Mouse (Mus musculus) macrophage (primary cell): ENCODE results near the gene Slc6a16. TPM values are rescaled to one million over a fixed set of nuclear protein-coding genes. Genes with fewer than 3 reads are reported as not detected.

Experiments used
- H3K27ac ChIP-seq: fragments of 350-480 bp; formaldehyde crosslinking; 2 replicates; pipeline ENCODE4 v1.9.0; 2021
- H3K36me3 ChIP-seq: fragments of 350-480 bp; formaldehyde crosslinking; 2 replicates; pipeline ENCODE4 v1.9.0; 2021; ENCODE audit errors: inconsistent target
- H3K4me3 ChIP-seq: fragments of 350-480 bp; formaldehyde crosslinking; 2 replicates; pipeline ENCODE4 v1.9.0; 2021; ENCODE audit errors: inconsistent target
- H3K79me2 ChIP-seq: fragments of 350-480 bp; formaldehyde crosslinking; 2 replicates; pipeline ENCODE4 v1.9.0; 2021; ENCODE audit errors: inconsistent target
- WGBS: methylation state at CpG from one replicate; pipeline ENCODE4 v1.1.7; 2026; ENCODE audit warnings: inconsistent platforms; ENCODE audit not compliant: missing documents; 5-methylcytosine and 5-hydroxymethylcytosine counted together
- polyA plus RNA-seq: library from polyadenylated mRNA; stranded (reverse); fragments of 250-400 nt; gene quantifications from 3 replicates; pipeline ENCODE4 v1.2.4, GENCODE M21; 2018; ENCODE audit warnings: inconsistent platforms
- total RNA-seq, 78 experiments: library from RNA; depleted of rRNA; stranded (reverse); fragments of 250-400 nt; gene quantifications; 1 replicate in 9 of 78; 2 replicates in 24 of 78; 3 replicates in 43 of 78; 4 replicates in 2 of 78; pipeline ENCODE4 v1.2.4; 2018; ENCODE audit warnings: inconsistent platforms in 56 of 78

Gene Slc6a16
- total RNA-seq (2018; cell fraction: chromatin; rRNA removed): not detected
- not detected for total RNA-seq (2018; cell fraction: cytosol; rRNA removed)
- not detected for total RNA-seq (2018; cell fraction: nucleus; rRNA removed)
- polyA plus RNA-seq: not detected in 3 replicates

GRCm38 (mm10) chr7:45240633-45241388 lies at the start of gene Slc6a16:
Slc6a16 (plus strand) TSS chr7:45241085.
- H3K4me3 ChIP-seq: no peak within 1 kb of the TSS
- peaks cover 4% of the 10 kb centered on the region; the same call in 1 of the 2 replicates for H3K36me3 ChIP-seq
- H3K79me2 ChIP-seq: no peaks in the 10 kb centered on the region
- WGBS: 93% methylated on average over 41 of the region's 53 CpGs
- H3K27ac ChIP-seq: no peak within 1 kb of the TSS

- Histone ChIP-seq H3K27ac (no peak overlapping the region), H3K36me3 (no peaks in the 10 kb centered on the region), H3K79me2 (no peaks in the 10 kb centered on the region), H3K4me3 (no peak overlapping the region)
- WGBS: 75% methylated on average over 2 of the region's 2 CpGs
Observed at GRCm38 (mm10) chr7:45191161-45191560, 49.7 kb upstream of the Slc6a16 start.

- Histone ChIP-seq H3K79me2 (no peaks in the 10 kb centered on the region), H3K4me3 (no peak overlapping the region), H3K36me3 (no peaks in the 10 kb centered on the region), H3K27ac (no peak overlapping the region)
- 64% methylated on average over 6 of the region's 8 CpGs for WGBS
Observed at GRCm38 (mm10) chr7:45191803-45192363, 49.0 kb upstream of the Slc6a16 start.

GRCm38 (mm10) chr7:45192585-45193310 lies 48.1 kb upstream of the Slc6a16 start:
- no peaks in the 10 kb centered on the region for H3K79me2 ChIP-seq
- no peak overlapping the region for H3K27ac ChIP-seq
- H3K36me3 ChIP-seq: no peaks in the 10 kb centered on the region
- H3K4me3 ChIP-seq: no peak overlapping the region
- WGBS: 88% methylated on average over 7 of the region's 7 CpGs

GRCm38 (mm10) chr7:45193406-45193805 lies 47.5 kb upstream of the Slc6a16 start:
- H3K27ac ChIP-seq: no peak overlapping the region
- H3K36me3 ChIP-seq: no peaks in the 10 kb centered on the region
- no peaks in the 10 kb centered on the region for H3K79me2 ChIP-seq
- WGBS: 76% methylated on average over 5 of the region's 5 CpGs
- no peak overlapping the region for H3K4me3 ChIP-seq

- H3K27ac ChIP-seq: no peak overlapping the region
- H3K36me3 ChIP-seq: no peaks in the 10 kb centered on the region
- no peak overlapping the region for H3K4me3 ChIP-seq
- no peaks in the 10 kb centered on the region for H3K79me2 ChIP-seq
- 90% methylated on average over 17 of the region's 17 CpGs for WGBS
Observed at GRCm38 (mm10) chr7:45193871-45194785, 46.8 kb upstream of the Slc6a16 start.

GRCm38 (mm10) chr7:45195341-45196175 lies 45.3 kb upstream of the Slc6a16 start:
- Histone ChIP-seq H3K36me3 (no peaks in the 10 kb centered on the region), H3K79me2 (no peaks in the 10 kb centered on the region), H3K4me3 (no peak overlapping the region), H3K27ac (no peak overlapping the region)
- WGBS: 90% methylated on average over 13 of the region's 13 CpGs

- H3K27ac ChIP-seq: no peak overlapping the region
- 96% methylated on average over 4 of the region's 4 CpGs for WGBS
- no peaks in the 10 kb centered on the region for H3K36me3 ChIP-seq
- no peak overlapping the region for H3K4me3 ChIP-seq
- H3K79me2 ChIP-seq: no peaks in the 10 kb centered on the region
Observed at GRCm38 (mm10) chr7:45196176-45196535, 44.7 kb upstream of the Slc6a16 start.

DNA sequence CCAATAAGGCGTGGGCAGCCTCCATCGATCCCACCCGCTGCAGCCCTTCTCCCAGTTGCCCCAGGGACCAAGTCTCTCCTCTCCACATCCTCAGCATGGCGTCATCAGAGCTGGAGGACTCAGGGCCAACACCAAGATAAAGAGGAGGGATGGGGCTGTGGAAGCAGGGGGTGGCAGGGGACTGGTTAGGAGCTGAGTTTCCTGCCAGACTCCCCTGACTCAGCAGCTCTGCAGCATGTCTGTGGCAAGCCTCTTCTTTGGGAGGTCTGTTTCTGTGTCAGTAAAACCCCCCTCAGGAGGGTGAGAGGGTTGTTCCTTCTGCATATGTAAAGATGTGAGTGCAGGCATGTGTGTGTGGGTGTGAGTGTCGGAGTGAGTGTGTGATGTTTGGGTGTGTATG lies 43.9 kb upstream of the Slc6a16 start:
- Histone ChIP-seq H3K36me3 (no peaks in the 10 kb centered on the region), H3K27ac (no peak overlapping the region), H3K4me3 (no peak overlapping the region), H3K79me2 (no peaks in the 10 kb centered on the region)
- 60% methylated on average over 5 of the region's 5 CpGs for WGBS

- Histone ChIP-seq H3K4me3 (no peak overlapping the region), H3K36me3 (no peaks in the 10 kb centered on the region), H3K27ac (no peak overlapping the region), H3K79me2 (no peaks in the 10 kb centered on the region)
- 16% methylated on average over 5 of the region's 5 CpGs for WGBS
Observed at GRCm38 (mm10) chr7:45198435-45198834, 42.5 kb upstream of the Slc6a16 start.

DNA sequence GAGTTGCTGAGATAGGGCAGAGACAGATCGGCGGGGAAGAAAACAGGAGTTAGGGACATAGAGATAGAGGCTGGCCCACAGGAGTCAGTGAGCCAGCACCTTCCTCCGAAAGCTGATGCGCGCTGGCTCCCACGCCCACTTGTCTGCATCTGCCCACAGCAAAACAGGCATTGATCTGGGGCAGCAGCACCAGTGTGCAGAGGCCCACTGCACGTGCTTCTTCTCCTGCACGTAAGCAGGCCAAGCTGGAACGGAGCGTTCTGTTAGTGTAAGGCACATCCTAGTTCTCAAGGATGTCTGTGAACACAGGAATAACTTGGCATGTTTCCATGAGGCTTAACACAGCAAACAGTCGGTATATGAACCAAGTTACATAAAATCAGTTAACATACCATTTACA lies 41.9 kb upstream of the Slc6a16 start:
- Histone ChIP-seq H3K79me2 (no peaks in the 10 kb centered on the region), H3K4me3 (no peak overlapping the region), H3K27ac (no peak overlapping the region), H3K36me3 (no peaks in the 10 kb centered on the region)
- 91% methylated on average over 11 of the region's 11 CpGs for WGBS

GRCm38 (mm10) chr7:45202654-45203053 lies 38.2 kb upstream of the Slc6a16 start:
- Histone ChIP-seq H3K36me3 (no peaks in the 10 kb centered on the region), H3K79me2 (no peaks in the 10 kb centered on the region), H3K27ac (no peak overlapping the region), H3K4me3 (no peak overlapping the region)
- 82% methylated on average over 8 of the region's 10 CpGs for WGBS

- Histone ChIP-seq H3K27ac (no peak within 1 kb of the TSS), H3K79me2 (no peaks in the 10 kb centered on the region), H3K4me3 (peak within 1 kb of the TSS; percentile 29), H3K36me3 (no peaks in the 10 kb centered on the region)
- WGBS: 5% methylated on average over 41 of the region's 44 CpGs
Observed at GRCm38 (mm10) chr7:45204380-45205143, 36.3 kb upstream of the Slc6a16 start, which contains the start of gene Ccdc155. Ccdc155 (minus strand) TSS chr7:45204892.
